Mouse (Mus musculus) hindbrain, postnatal 0 days (tissue): ENCODE measurements around the gene Gpr146. TPM values are rescaled to one million over a fixed set of nuclear protein-coding genes. Genes with fewer than 3 reads are reported as not detected.
A peak's percentile ranks its signal among the peaks of the same experiment; 100 is the strongest.
"Not testable (repeated sequence)": the region's sequence is repeated elsewhere in the genome, so short reads cannot be mapped to it uniquely, and the experiment has no call there.

Source experiments
- ATAC-seq: fragments of 200-750 bp; cut with Nextera tagmentation; 2 replicates; pipeline ENCODE4 v1.8.0; 2017; ENCODE audit warnings: mild to moderate bottlenecking, moderate TSS enrichment, moderate library complexity
- DNase-seq: peaks from one replicate; pipeline ENCODE4 v3.0.0-alpha.2; 2015; ENCODE audit warnings: low spot score
- H3K27ac ChIP-seq: fragments of 300-500 bp; sonication (generic); 2 replicates; pipeline ENCODE4 v1.5.1; 2014; ENCODE audit warnings: mild to moderate bottlenecking
- H3K27me3 ChIP-seq: fragments of 300-500 bp; sonication (generic); 2 replicates; pipeline ENCODE4 v1.6.1; 2014; ENCODE audit warnings: low read length, mixed read lengths; ENCODE audit not compliant: insufficient read depth
- H3K36me3 ChIP-seq: fragments of 300-500 bp; sonication (generic); 2 replicates; pipeline ENCODE4 v1.6.1; 2014; ENCODE audit warnings: low read length, mixed read lengths; ENCODE audit not compliant: insufficient read depth
- H3K4me1 ChIP-seq: fragments of 300-500 bp; sonication (generic); 2 replicates; pipeline ENCODE4 v1.6.1; 2014; ENCODE audit warnings: antibody characterized with exemption, low read length, mixed read lengths; ENCODE audit not compliant: insufficient read depth
- H3K4me2 ChIP-seq: fragments of 300-500 bp; sonication (generic); 2 replicates; pipeline ENCODE4 v1.6.1; 2014; ENCODE audit warnings: low read depth, mild to moderate bottlenecking, low read length, moderate library complexity, mixed read lengths
- H3K4me3 ChIP-seq: fragments of 300-500 bp; sonication (generic); 2 replicates; pipeline ENCODE4 v1.5.1; 2014; ENCODE audit warnings: low read length
- H3K9ac ChIP-seq: fragments of 300-500 bp; sonication (generic); replicated peaks from 2 replicates; pipeline ENCODE4 v1.6.1; 2014; ENCODE audit warnings: mild to moderate bottlenecking, low read length, moderate library complexity, mixed read lengths
- H3K9me3 ChIP-seq: fragments of 300-500 bp; sonication (generic); 2 replicates; pipeline ENCODE4 v1.6.1; 2016; ENCODE audit warnings: low read length, mixed read lengths
- CTCF ChIP-seq: IDR thresholded peaks from 2 replicates; pipeline ENCODE4 v1.5.1; 2016; ENCODE audit warnings: antibody characterized with exemption, control low read depth, low read depth
- WGBS: fragments of 180-500 bp; shearing (Covaris S2); extraction: QIAGEN DNeasy Blood & Tissue Kit; methylation state at CpG from one replicate; pipeline ENCODE4 v1.1.7; 2014; 5-methylcytosine and 5-hydroxymethylcytosine counted together
- polyA plus RNA-seq: library from polyadenylated mRNA; unstranded; fragments of >200 nt; fragmentation: Nextera tagmentation; extraction: Ambion mirVana; gene quantifications from 2 replicates; pipeline ENCODE4 v1.2.1, GENCODE M21; 2015
- total RNA-seq: library from RNA; depleted of rRNA; stranded (reverse); fragments of >200 nt; gene quantifications from 2 replicates; pipeline ENCODE4 v1.2.3, GENCODE M21; 2014

Gene Gpr146
- total and polyA plus RNA-seq, 2 experiments from 2014 or later = 4.4 to 8.1 TPM

DNA sequence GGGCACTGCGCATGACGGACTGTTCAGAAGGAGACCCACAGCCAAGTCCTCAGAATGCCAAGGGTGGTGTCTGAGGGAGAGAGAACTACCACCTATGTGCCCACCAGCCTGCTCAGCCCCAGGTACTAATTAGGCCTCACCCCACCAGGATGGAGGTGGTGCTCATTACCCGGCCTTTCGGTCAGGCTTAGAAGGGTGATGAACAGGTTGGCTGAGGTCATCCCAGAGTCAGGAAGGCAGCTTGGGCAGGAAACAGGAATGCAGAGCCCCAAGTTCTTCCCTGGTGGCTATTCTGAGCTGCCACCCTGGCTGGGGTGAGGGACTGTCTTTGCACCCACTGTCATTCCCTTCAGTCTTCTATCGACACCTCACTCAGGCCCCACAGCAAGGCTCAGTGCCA, 8.6 kb downstream of the Gpr146 start:
- no peak for DNase-seq
- H3K4me1 ChIP-seq = peaks cover 39% of the 10 kb centered on the region
- no peaks in the 10 kb centered on the region for H3K27me3 ChIP-seq
- H3K9ac ChIP-seq = no peak overlapping the region
- WGBS = 91% methylated on average over 5 of the region's 5 CpGs
- H3K36me3 ChIP-seq = no peaks in the 10 kb centered on the region
- no peak overlapping the region for H3K27ac ChIP-seq
- no peaks in the 10 kb centered on the region for H3K9me3 ChIP-seq
- ATAC-seq = no peak
- H3K4me2 ChIP-seq = no peak overlapping the region
- H3K4me3 ChIP-seq = no peak overlapping the region
- TF ChIP-seq CTCF = no peak

DNA sequence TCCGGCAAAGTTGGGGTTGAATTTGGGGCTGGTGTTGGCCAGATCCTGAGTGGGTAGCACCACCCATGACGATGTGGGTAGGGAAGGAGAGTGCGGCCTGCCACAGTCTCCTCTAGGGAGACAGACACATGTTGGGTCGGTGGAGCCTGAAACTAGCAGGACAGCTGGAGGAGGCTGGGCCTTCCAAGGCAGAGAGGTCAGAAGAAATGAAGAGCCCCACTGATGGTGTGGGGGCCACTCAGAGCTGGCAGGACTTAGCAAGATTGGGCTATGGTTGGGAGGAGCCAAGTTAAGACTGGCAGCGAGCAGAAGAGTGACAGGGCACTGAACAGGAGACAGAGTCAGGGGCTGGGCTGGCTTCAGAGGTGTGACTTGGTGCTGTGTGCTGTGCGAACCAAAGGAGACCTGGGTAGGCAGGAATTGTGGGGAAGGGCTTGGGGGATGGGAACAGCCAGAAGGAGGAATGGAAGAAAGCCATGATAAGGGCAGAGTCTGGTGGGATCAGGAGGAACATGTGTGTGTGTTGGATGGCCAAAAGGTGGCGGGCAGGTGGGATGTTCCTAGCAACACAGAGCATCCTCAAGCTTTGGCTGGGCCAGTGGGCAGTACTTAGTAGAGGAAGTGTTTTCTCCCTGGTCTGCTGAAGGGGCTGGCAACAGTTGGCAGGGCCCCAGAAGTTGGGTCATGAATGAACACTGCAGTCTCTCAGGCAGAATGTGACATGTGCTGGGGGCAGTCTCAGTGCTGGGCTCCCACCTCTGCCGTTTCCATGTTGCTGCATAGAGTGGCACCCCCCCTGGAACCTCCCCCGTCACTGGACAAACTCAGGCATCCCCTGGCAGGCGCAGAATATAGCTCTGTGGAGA, 10.1 kb downstream of the Gpr146 start:
- H3K9ac ChIP-seq = no peak overlapping the region
- no peak overlapping the region for H3K4me3 ChIP-seq
- H3K9me3 ChIP-seq = no peaks in the 10 kb centered on the region
- peaks cover 32% of the 10 kb centered on the region for H3K4me1 ChIP-seq
- 71% methylated on average over 10 of the region's 10 CpGs for WGBS
- ATAC-seq = no peak; the same call in 1 of the 2 replicates
- H3K36me3 ChIP-seq = no peaks in the 10 kb centered on the region
- H3K27ac ChIP-seq = peak overlapping the region; percentile 82
- no peak overlapping the region for H3K4me2 ChIP-seq
- DNase-seq = peak; percentile 71
- no peak for TF ChIP-seq CTCF
- H3K27me3 ChIP-seq = no peaks in the 10 kb centered on the region

DNA sequence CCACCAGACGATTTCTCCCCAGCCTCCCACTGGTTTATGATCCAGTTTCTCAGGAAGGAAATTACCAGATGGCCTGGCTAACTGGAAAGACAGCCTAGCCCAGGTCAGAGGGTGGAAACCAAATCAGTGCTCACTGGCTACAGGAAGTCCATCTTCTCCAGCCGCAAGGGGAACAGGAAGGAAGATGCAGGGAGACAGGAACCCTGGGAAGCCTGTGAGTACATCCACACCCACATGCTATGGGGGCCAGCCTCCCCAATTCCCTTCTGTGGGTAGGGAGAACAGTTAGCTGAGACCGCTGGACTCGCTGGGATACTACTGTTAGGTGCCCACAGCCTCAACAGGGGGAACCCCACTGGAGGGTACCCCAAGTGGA, 10.7 kb downstream of the Gpr146 start:
- no peak for ATAC-seq
- WGBS = 65% methylated on average over 4 of the region's 4 CpGs

DNA sequence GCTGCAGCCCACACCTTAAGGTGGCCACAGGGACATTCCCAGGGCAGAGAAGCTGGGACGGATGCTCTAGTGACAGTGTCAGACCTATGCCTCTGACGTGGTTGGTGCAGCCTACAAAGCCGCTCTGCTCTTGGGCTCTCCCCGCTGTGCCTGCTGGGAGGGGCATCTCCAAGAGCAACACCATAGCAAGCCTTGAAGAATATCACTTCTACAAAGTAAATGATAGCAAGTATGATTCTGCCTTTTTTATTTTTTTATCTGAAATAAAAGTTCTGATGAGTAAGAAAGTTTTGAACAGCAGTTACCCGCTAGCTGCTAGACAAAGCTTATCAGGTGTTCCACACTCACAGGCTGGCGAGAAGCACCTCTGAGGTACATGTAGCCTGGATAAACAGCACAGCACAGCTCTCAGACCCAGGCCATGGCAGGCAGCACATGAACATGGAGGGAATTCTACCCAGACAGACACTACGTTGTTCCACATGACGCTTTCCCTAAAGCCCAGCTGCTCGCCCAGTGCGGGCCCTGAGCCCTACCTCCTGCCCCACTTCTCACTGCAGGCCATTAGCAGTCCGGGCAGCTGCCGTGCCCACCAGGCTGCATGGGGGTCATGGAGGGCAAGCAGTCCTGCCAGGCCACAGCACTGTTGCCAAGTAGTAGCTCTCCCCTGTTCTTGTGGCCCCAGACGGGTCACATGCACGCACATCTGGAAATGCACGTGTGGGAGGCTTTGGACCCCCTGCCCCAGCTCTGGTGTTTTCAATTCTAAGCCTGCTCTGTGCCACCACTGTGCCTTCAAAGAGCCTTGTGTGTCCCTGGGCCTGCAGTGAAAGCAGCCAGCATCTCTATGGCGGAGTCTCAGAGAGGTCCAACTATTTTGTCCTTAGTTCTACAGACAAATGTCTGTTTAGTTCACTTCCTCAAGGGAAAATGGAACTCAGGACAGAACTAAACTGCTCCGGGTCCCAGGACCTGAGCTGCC, 11.5 kb downstream of the Gpr146 start:
- peak overlapping the region; percentile 82 for H3K27ac ChIP-seq
- H3K4me3 ChIP-seq = no peak overlapping the region
- no peak overlapping the region for H3K9ac ChIP-seq
- no peaks in the 10 kb centered on the region for H3K27me3 ChIP-seq
- ATAC-seq (peak; percentile 87), DNase-seq (peak; percentile 63)
- H3K4me1 ChIP-seq = peaks cover 25% of the 10 kb centered on the region
- TF ChIP-seq CTCF = no peak
- H3K9me3 ChIP-seq = no peaks in the 10 kb centered on the region
- 44% methylated on average over 17 of the region's 17 CpGs for WGBS
- H3K36me3 ChIP-seq = no peaks in the 10 kb centered on the region
- no peak overlapping the region for H3K4me2 ChIP-seq

More for the DNA sequence above, 10.7 kb downstream of the Gpr146 start:
- no peaks in the 10 kb centered on the region for H3K36me3 ChIP-seq
- H3K9me3 ChIP-seq = no peaks in the 10 kb centered on the region
- H3K4me3 ChIP-seq = no peak overlapping the region
- H3K27ac ChIP-seq = peak overlapping the region; percentile 82
- peaks cover 26% of the 10 kb centered on the region for H3K4me1 ChIP-seq
- no peak overlapping the region for H3K9ac ChIP-seq
- TF ChIP-seq CTCF = no peak
- H3K27me3 ChIP-seq = no peaks in the 10 kb centered on the region
- DNase-seq = no peak
- no peak overlapping the region for H3K4me2 ChIP-seq

DNA sequence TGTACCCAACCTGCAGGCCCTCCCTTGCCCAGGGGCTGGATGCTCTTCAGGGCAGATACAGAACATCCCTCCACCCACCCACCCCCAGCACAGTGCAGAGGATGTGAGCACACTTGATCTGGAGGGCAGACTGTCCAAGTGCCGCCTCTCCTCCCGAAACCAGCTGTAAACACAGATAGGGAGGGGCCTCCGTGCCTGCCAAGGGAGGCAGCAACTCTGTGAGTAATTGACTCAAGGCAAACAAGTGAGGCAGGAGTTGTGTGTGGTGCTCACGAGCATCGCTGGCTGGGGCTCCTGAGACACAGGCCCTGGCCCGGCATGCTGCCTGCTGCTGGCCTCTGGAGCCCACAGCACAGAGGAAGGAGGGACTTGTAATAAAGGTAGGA, 12.2 kb downstream of the Gpr146 start:
- Histone ChIP-seq H3K27ac (peak overlapping the region; percentile 82), H3K4me2 (no peak overlapping the region), H3K4me3 (no peak overlapping the region), H3K27me3 (no peaks in the 10 kb centered on the region), H3K9ac (no peak overlapping the region), H3K9me3 (no peaks in the 10 kb centered on the region), H3K4me1 (peaks cover 25% of the 10 kb centered on the region), H3K36me3 (no peaks in the 10 kb centered on the region)
- WGBS = 26% methylated on average over 6 of the region's 6 CpGs
- no peak for TF ChIP-seq CTCF
- DNase-seq (peak; percentile 73), ATAC-seq (peak; percentile 80)

DNA sequence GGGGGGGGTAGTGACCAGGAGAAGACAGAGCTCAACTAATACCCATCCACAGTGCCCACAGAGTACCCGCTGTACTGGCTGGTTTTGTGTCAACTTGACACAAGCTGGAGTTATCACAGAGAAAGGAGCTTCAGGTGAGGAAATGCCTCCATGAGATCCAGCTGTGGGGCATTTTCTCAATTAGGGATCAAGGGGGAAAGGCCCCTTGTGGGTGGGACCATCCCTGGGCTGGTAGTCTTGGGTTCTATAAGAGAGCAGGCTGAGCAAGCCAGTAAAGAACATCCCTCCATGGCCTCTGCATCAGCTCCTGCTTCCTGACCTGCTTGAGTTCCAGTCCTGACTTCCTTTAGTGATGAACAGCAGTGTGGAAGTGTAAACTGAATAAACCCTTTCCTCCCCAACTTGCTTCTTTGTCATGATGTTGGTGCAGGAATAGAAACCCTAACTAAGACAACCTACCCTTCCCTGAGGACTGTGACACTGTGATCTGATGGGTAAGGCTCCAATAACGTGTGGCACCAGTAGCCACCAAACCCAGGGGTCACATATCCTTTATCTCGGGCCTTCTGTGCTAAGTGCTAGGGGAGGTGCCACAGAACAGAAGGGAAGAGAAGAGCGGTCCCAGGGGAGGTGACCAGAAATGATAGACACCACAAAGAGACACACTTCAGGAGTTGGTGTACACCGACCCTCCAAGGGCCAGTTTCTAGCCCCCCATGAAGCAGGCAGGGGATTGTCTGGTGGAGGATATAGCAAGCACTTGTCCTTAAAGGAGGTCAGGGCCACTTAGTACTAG, 13.0 kb downstream of the Gpr146 start:
- not testable (repeated sequence) for H3K4me3 ChIP-seq, H3K9ac ChIP-seq, H3K4me2 ChIP-seq, ATAC-seq, DNase-seq, H3K36me3 ChIP-seq, H3K9me3 ChIP-seq, H3K27me3 ChIP-seq
- peak overlapping the region; percentile 82 for H3K27ac ChIP-seq
- peaks cover 25% of the 10 kb centered on the region for H3K4me1 ChIP-seq
- WGBS = 73% methylated on average over 5 of the region's 5 CpGs
